Mouse (Mus musculus): ENCODE measurements around the gene Arhgap35. TPM values are rescaled to one million over a fixed set of nuclear protein-coding genes. Genes with fewer than 3 reads are reported as not detected.

Gene Arhgap35
- polyA plus RNA-seq, 1 experiment: 4.0 TPM

DNA sequence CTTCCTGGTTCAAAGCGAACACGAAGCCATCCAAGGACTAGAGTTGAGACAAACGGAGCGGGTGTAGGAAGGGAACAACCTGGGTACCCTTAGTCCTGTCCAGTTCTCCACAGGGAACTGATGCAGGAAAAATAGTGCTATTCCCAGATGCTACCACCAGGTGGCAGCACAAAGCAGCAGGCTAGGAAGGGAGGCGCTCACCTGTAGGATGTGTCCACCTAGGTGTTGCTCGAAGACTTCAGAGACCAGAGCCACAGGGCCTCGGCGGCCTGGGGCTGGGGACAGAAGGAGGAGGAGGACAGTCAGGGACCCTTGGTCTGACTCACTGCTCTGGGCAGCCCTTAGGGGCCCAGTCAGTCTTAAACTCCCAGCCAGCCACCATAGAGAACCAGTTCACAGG lies 149.6 kb downstream of the Arhgap35 start:
- no peak for TF ChIP-seq GATA1 (IDR thresholded peaks at IDR 0.05; ENCODE audit: low read length)

DNA sequence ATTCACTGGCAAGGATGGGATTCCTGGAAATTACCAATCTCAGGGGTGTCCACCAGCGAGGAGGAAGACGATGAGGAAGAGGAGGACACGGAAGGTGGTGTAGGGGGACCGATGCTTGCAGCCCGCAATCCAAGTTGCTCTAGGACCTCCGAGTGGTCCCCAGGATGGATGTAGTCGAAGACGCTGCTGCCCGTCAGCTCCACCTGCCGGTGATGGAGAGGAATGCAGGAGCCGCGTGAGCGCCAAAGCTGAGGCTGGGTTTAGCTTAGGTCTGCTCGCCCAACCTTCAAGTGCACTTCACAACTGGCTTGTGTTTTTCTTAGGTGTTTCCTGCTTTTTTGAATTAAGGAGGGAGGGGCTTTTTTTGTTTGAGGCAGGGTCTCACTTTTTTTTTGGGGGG lies 151.6 kb downstream of the Arhgap35 start:
- TF ChIP-seq GATA1 (IDR thresholded peaks at IDR 0.05; ENCODE audit: low read length): no peak

GRCm38 (mm10) chr7:16461705-16462104 lies 153.1 kb downstream of the Arhgap35 start:
- TF ChIP-seq GATA1 (IDR thresholded peaks at IDR 0.05; ENCODE audit: low read length): no peak

DNA sequence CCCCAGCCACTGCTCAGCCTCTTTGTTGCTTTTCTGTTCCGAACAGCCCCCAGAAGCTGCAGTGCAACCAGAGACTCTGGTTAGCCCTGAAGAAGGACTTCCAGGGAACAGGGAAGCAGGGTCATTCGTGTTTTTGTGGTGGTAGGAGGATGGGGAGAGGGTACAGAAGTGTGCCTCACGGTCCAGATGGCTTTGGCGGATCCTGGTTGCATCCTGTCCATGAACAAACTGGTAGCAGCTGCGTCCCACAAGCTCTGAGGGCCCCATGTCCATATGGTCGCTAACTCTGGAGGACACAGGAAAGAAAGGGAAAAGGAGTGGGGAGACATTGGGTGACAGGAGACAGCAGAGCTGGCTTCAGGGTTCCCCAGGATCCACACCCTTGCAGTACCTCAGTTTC lies 153.6 kb downstream of the Arhgap35 start:
- TF ChIP-seq GATA1 (IDR thresholded peaks at IDR 0.05; ENCODE audit: low read length): no peak

DNA sequence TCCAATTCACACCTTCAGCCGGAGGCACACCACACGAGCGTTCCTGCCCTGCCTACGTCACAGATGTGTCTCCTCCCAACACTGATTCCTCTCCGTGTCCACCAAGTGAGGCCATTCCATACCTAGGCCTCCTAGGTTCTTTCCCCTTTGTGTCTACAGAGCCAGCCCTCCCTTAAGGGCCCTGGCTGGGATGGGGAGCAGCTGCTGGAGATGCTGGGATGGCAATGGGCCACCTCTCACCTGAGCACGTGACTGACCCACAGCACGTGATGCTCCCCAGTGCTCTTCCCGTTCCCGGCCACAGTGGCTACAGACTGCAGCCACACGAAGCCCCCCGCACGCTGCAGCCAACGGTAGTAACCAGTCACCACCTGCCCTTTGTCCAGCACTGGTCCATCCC lies 154.2 kb downstream of the Arhgap35 start:
- no peak for TF ChIP-seq GATA1 (IDR thresholded peaks at IDR 0.05; ENCODE audit: low read length)

DNA sequence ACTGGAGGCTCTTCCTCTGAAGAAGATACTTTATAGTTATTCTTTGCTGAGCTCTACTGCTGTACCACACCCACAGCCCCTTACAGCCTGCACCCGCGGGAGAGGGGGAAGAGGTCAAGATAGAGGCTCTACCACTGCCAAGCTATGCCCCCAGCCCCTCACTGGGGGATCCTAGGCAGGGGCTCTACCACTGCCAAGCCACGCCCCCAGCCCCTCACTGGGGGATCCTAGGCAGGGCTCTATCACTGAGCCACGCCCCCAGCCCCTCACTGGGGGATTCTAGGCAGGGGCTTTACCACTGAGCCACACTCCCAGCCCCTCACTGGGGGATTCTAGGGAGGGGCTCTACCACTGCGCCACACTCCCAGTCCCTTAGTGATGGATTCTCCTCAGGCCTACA lies 158.5 kb downstream of the Arhgap35 start:
- no peak for TF ChIP-seq GATA1 (IDR thresholded peaks at IDR 0.05; ENCODE audit: low read length)

DNA sequence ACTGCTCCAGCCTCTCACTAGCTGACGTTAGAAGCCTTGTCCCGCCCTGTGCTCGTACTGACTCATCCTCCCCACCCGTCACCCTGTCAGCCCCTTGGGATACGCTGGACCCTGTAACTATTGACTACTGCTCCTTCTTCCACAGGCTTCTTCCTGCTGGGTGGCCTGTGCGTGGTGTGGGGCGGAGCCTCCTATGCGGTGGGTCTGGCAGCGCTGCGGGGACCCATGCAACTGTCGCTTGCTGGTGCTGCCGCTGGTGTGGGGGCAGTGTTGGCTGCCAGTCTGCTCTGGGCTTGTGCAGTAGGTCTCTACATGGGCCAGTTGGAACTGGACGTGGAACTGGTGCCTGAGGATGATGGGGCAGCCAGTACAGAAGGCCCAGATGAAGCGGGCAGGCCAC lies 159.8 kb downstream of the Arhgap35 start:
- TF ChIP-seq GATA1 (IDR thresholded peaks at IDR 0.05; ENCODE audit: low read length): no peak

- no peak for TF ChIP-seq GATA1 (IDR thresholded peaks at IDR 0.05; ENCODE audit: low read length)
These were observed 161.6 kb downstream of the Arhgap35 start for GRCm38 (mm10) chr7:16453118-16453711.

GRCm38 (mm10) chr7:16452587-16453073 lies 162.2 kb downstream of the Arhgap35 start, which contains the start of gene Tmem160:
TSS of gene Tmem160 (plus strand) at chr7:16452779.
- no peak for TF ChIP-seq GATA1 (IDR thresholded peaks at IDR 0.05; ENCODE audit: low read length)

DNA sequence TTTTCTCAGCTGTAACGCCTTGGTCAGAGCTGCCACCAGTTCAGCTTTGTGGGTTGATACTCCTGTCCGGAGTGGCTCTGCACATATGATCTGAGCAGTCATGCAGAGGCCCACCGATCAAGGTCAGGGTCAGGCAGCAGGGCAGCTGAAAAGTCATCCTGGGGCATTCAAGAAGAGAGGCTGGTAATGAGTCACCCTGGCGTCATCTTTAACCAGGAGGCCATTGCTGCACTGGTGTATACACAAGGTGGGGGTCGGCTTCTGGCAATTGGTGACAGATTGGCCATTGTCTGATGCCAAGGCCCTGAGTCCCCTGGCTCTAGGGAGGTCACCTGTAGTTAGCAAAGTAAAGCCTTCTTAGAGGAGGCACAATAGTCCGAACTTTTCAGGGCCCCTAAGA lies 163.1 kb downstream of the Arhgap35 start:
- no peak for TF ChIP-seq GATA1 (IDR thresholded peaks at IDR 0.05; ENCODE audit: low read length)

Other genes starting within 250 kb of the Arhgap35 start
- 68.2 and 92.9 TPM in 2 replicates for gene Sae1, start 227.2 kb downstream of the Arhgap35 start, polyA plus RNA-seq (2012)
- 180 and 224 TPM in 2 replicates for gene Zc3h4, start 214.1 kb downstream of the Arhgap35 start, polyA plus RNA-seq (2012)
- gene Tmem160, start 162.2 kb downstream of the Arhgap35 start, polyA plus RNA-seq (2012): 284 and 414 TPM in 2 replicates
- not detected in 2 replicates for gene Npas1, start 137.3 kb downstream of the Arhgap35 start, polyA plus RNA-seq (2012)
- gene Ceacam15, start 60.7 kb upstream of the Arhgap35 start, polyA plus RNA-seq (2012): not detected in 2 replicates
- gene Ceacam9, start 106.9 kb upstream of the Arhgap35 start, polyA plus RNA-seq (2012): not detected in 2 replicates
- 642 and 939 TPM in 2 replicates for gene Ap2s1, start 123.4 kb upstream of the Arhgap35 start, polyA plus RNA-seq (2012)
- gene Slc1a5, start 166.3 kb upstream of the Arhgap35 start, polyA plus RNA-seq (2012): 19.9 and 22.4 TPM in 2 replicates
- gene Strn4, start 200.9 kb upstream of the Arhgap35 start, polyA plus RNA-seq (2012): 136 and 156 TPM in 2 replicates
- 49.0 and 51.5 TPM in 2 replicates for gene Fkrp, start 201.7 kb upstream of the Arhgap35 start, polyA plus RNA-seq (2012)
- 16.1 and 29.6 TPM in 2 replicates for gene Prkd2, start 227.9 kb upstream of the Arhgap35 start, polyA plus RNA-seq (2012)